Mouse (Mus musculus) embryonic fibroblast, embryonic 13.5 days (primary cell): ENCODE results near the gene Jun.

Experiments
- CTCF ChIP-seq: IDR thresholded peaks from 2 replicates; pipeline ENCODE4 v1.5.1; 2011; ENCODE audit warnings: mild to moderate bottlenecking, control low read depth, low read length, moderate library complexity, borderline replicate concordance; ENCODE audit not compliant: insufficient read depth
- POLR2A ChIP-seq: IDR thresholded peaks from 2 replicates; pipeline ENCODE4 v1.6.1; 2011; ENCODE audit warnings: low read depth, mild to moderate bottlenecking, control low read depth, low read length, moderate library complexity

- TF ChIP-seq POLR2A, result peak; percentile 55
- TF ChIP-seq CTCF, result no peak
Measured at GRCm38 (mm10) chr4:95048021-95048730, 3.8 kb downstream of the Jun start.
